In the genomic region with DNA sequence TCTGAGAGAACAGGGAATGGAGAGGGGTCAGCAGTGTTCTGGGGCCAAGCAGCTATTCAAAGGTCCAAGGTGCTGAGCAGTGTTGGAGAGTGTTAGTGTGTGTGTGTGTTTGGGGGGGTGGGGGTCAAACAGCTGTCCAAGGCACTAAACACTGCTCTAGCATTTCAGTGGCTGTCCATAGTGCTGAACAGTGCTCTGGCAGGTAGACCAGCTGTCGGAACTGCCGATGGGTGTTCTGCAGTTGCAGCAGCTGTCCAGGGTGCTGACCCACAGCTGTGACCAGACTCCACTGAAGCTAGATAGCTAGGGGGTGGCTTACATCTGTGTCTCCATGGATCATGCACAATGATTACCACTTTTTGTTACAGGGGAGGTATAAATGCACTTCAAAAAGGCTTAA, we compare ENCODE assay signal across 10 mouse cellular contexts. TPM values are rescaled to one million over a fixed set of nuclear protein-coding genes. Genes with fewer than 3 reads are reported as not detected.
DNase-seq lines count a peak whose midpoint lies in the region; ATAC-seq lines count a peak whose summit lies in the region.
"Had no signal": no experiment of that assay in that cellular context is flagged by ENCODE, and none has a peak within 500 bp of the region (broad histone marks: within the 10 kb centered on the region; RNA-seq: fewer than 3 reads in every experiment).

No protein-coding gene starts in this region.

- DNase-seq in hindbrain, embryonic 10.5 days (ENCODE audit: low spot score) = peak; percentile 68
- DNase-seq in R1 (ENCODE audit: low read depth, low spot score) = peak; percentile 81
- DNase-seq in heart, postnatal 4 days = peak; percentile 74
- DNase-seq in lung, postnatal 25 days (ENCODE audit: low spot score) = peak; percentile 8
- DNase-seq in layer of hippocampus, adult 9-10 months (ENCODE audit: low spot score) = no peak
- DNase-seq in cerebellum, adult 9-11 months = no peak
- no peak for DNase-seq in right cerebral cortex, adult 2 months (ENCODE audit: low spot score in 2 of 2)

- no peaks in the 10 kb centered on the region for H3K36me3 ChIP-seq in hindbrain, embryonic 10.5 days
- no peaks in the 10 kb centered on the region for H3K36me3 ChIP-seq in hindbrain, embryonic 13.5 days
- H3K36me3 ChIP-seq: heart, embryonic 13.5 days; neural tube, embryonic 13.5 days had no signal

- no peak overlapping the region for H3K9ac ChIP-seq in hindbrain, embryonic 13.5 days
- H3K9ac ChIP-seq: heart, embryonic 13.5 days; neural tube, embryonic 13.5 days had no signal

- H3K27me3 ChIP-seq in hindbrain, embryonic 10.5 days (ENCODE audit: insufficient read depth, poor library complexity, severe bottlenecking) = no peaks in the 10 kb centered on the region
- H3K27me3 ChIP-seq in hindbrain, embryonic 13.5 days = peaks cover 5% of the 10 kb centered on the region; the same call in 1 of the 2 replicates
- H3K27me3 ChIP-seq: heart, embryonic 13.5 days; neural tube, embryonic 13.5 days had no signal

- H3K9me3 ChIP-seq in hindbrain, embryonic 10.5 days = 0 out of 2 replicates have a peak, but pooled peaks cover 6% of the 10 kb centered on the region
- no peaks in the 10 kb centered on the region for H3K9me3 ChIP-seq in hindbrain, embryonic 13.5 days
- H3K9me3 ChIP-seq: neural tube, embryonic 13.5 days had no signal

- no peak overlapping the region for H3K27ac ChIP-seq in hindbrain, embryonic 10.5 days
- no peak overlapping the region for H3K27ac ChIP-seq in hindbrain, embryonic 13.5 days
- H3K27ac ChIP-seq: heart, embryonic 13.5 days; neural tube, embryonic 13.5 days had no signal

- no peak overlapping the region for H3K4me3 ChIP-seq in hindbrain, embryonic 10.5 days
- no peak overlapping the region for H3K4me3 ChIP-seq in hindbrain, embryonic 13.5 days
- H3K4me3 ChIP-seq: heart, embryonic 13.5 days; neural tube, embryonic 13.5 days had no signal

- 17% methylated on average over 2 of the region's 2 CpGs for WGBS in hindbrain, embryonic 10.5 days
- 26% methylated on average over 2 of the region's 2 CpGs for WGBS in hindbrain, embryonic 13.5 days

- H3K4me2 ChIP-seq in hindbrain, embryonic 13.5 days = no peak overlapping the region
- H3K4me2 ChIP-seq: heart, embryonic 13.5 days; neural tube, embryonic 13.5 days had no signal

- no peak for ATAC-seq in hindbrain, embryonic 13.5 days (ENCODE audit: low FRiP score)

- 0 out of 2 replicates have a peak, but pooled peaks cover 4% of the 10 kb centered on the region for H3K4me1 ChIP-seq in hindbrain, embryonic 10.5 days (replicated peaks)
- peaks cover 19% of the 10 kb centered on the region for H3K4me1 ChIP-seq in hindbrain, embryonic 13.5 days (replicated peaks)
- H3K4me1 ChIP-seq: heart, embryonic 13.5 days had no signal

RNA-seq across cellular contexts. Expression of gene Igsf21, which starts 36.8 kb away (rescaled TPM):
- polyA plus RNA-seq in hindbrain, embryonic 10.5 days (2016; fragmentation: Nextera tagmentation; extraction: Ambion mirVana) = 6.7 and 13.8 TPM in 2 replicates
- 45.4 and 46.4 TPM in 2 replicates for polyA plus RNA-seq in hindbrain, embryonic 13.5 days (2015; fragmentation: Nextera tagmentation; extraction: Ambion mirVana)
- under 1 TPM; 0.14 to 0.20 TPM for total RNA-seq in heart, postnatal 4 days (2021)

Comparison
In these comparisons a context has a peak if more than half of its experiments do, and no peak if none do; other contexts are left out.
1. DNase-seq: peak in hindbrain, embryonic 10.5 days (single experiment), R1 (single experiment), heart, postnatal 4 days (single experiment) and lung, postnatal 25 days (single experiment); none in layer of hippocampus, adult 9-10 months (single experiment), cerebellum, adult 9-11 months (single experiment) and right cerebral cortex, adult 2 months (0 of 2).